9 mouse cellular contexts compared by ENCODE assay signal in the genomic region with DNA sequence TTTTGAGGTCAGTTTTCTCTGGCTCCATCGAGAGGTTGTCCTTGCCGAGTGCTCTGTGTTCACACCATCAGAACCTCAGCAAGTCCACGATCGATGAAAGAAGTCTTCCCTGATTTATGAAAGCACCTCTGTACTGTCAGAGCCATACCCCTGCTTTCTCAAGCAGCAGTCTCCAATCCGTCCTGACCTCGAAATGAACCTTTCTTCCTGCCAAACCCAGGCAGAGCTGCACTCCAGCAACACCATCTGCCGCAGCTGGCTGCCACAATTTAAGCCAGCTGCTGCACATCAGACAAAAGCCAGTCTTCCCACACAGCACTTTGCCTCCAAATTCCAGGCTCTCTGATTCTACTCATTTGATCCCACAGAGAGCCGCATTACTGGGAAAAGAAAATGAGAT. TPM values are rescaled to one million over a fixed set of nuclear protein-coding genes. Genes with fewer than 3 reads are reported as not detected.
A peak's percentile ranks its signal among the peaks of the same experiment; 100 is the strongest.
DNase-seq lines count a peak whose midpoint lies in the region; ATAC-seq and TF ChIP-seq lines count a peak whose summit lies in the region.
"Had no signal": no experiment of that assay in that cellular context is flagged by ENCODE, and none has a peak within 500 bp of the region (broad histone marks: within the 10 kb centered on the region; RNA-seq: fewer than 3 reads in every experiment).

No protein-coding gene starts in this region.

- H3K36me3 ChIP-seq in forebrain, embryonic 16.5 days (ENCODE audit: control insufficient read depth, insufficient read depth): no peaks in the 10 kb centered on the region
- no peaks in the 10 kb centered on the region for H3K36me3 ChIP-seq in hindbrain, embryonic 11.5 days (ENCODE audit: control insufficient read depth, insufficient read depth, low read length)
- no peaks in the 10 kb centered on the region for H3K36me3 ChIP-seq in stomach, postnatal 0 days (ENCODE audit: control insufficient read depth, insufficient read depth, low read length)

- peak; percentile 59 for ATAC-seq in forebrain, embryonic 16.5 days
- ATAC-seq in hindbrain, embryonic 11.5 days (ENCODE audit: low FRiP score): peak; percentile 53; the same call in 1 of the 2 replicates
- peak; percentile 71; the same call in 1 of the 2 replicates for ATAC-seq in stomach, postnatal 0 days (ENCODE audit: low FRiP score, low TSS enrichment)
- ATAC-seq in megakaryocyte-erythroid progenitor cell, adult 5-6 weeks (replicated peaks; ENCODE audit: low FRiP score, low TSS enrichment, poor library complexity, severe bottlenecking): no peak

- WGBS in forebrain, embryonic 16.5 days: 56% methylated on average over 8 of the region's 8 CpGs
- WGBS in hindbrain, embryonic 11.5 days: 44% methylated on average over 8 of the region's 8 CpGs
- WGBS in stomach, postnatal 0 days: 21% methylated on average over 8 of the region's 8 CpGs

- DNase-seq in urinary bladder, postnatal 14 days (ENCODE audit: low spot score): peak; percentile 62
- no peak for DNase-seq in urinary bladder, postnatal 10 days (ENCODE audit: low spot score)
- DNase-seq in hindbrain, embryonic 11.5 days (ENCODE audit: low spot score): peak; percentile 53
- DNase-seq in lung, postnatal 10 days: peak; percentile 67
- DNase-seq in stomach, postnatal 0 days (ENCODE audit: low spot score): peak; percentile 37
- DNase-seq in cerebellum, adult 18-20 months: no peak

- no peak overlapping the region for H3K4me2 ChIP-seq in forebrain, embryonic 16.5 days (ENCODE audit: low read length)
- H3K4me2 ChIP-seq in hindbrain, embryonic 11.5 days (replicated peaks; ENCODE audit: low read depth, low read length): no peak overlapping the region
- H3K4me2 ChIP-seq in stomach, postnatal 0 days (replicated peaks; ENCODE audit: low read depth): no peak overlapping the region

- no peaks in the 10 kb centered on the region for H3K27me3 ChIP-seq in forebrain, embryonic 16.5 days (replicated peaks; ENCODE audit: control insufficient read depth, insufficient read depth, low read length)
- H3K27me3 ChIP-seq in hindbrain, embryonic 11.5 days (ENCODE audit: control insufficient read depth, insufficient read depth, low read length): no peaks in the 10 kb centered on the region
- no peaks in the 10 kb centered on the region for H3K27me3 ChIP-seq in stomach, postnatal 0 days (ENCODE audit: control insufficient read depth, insufficient read depth, low read length)

- no peaks in the 10 kb centered on the region for H3K4me1 ChIP-seq in forebrain, embryonic 16.5 days (replicated peaks; ENCODE audit: control insufficient read depth, insufficient read depth, low read length)
- no peaks in the 10 kb centered on the region for H3K4me1 ChIP-seq in hindbrain, embryonic 11.5 days (replicated peaks; ENCODE audit: control insufficient read depth, insufficient read depth, low read length)
- H3K4me1 ChIP-seq in stomach, postnatal 0 days (replicated peaks; ENCODE audit: control insufficient read depth, insufficient read depth): no peaks in the 10 kb centered on the region

- H3K4me3 ChIP-seq in forebrain, embryonic 16.5 days (replicated peaks; ENCODE audit: low read length): no peak overlapping the region
- no peak overlapping the region for H3K4me3 ChIP-seq in hindbrain, embryonic 11.5 days (ENCODE audit: low read depth, low read length)
- H3K4me3 ChIP-seq in stomach, postnatal 0 days (ENCODE audit: low read depth, low read length): no peak overlapping the region

- H3K9ac ChIP-seq in forebrain, embryonic 16.5 days (replicated peaks; ENCODE audit: low read depth, low read length): no peak overlapping the region
- no peak overlapping the region for H3K9ac ChIP-seq in hindbrain, embryonic 11.5 days (ENCODE audit: low read depth, low read length)
- no peak overlapping the region for H3K9ac ChIP-seq in stomach, postnatal 0 days (ENCODE audit: low read length)

- H3K9me3 ChIP-seq in forebrain, embryonic 16.5 days (ENCODE audit: control insufficient read depth, low read length): no peaks in the 10 kb centered on the region
- no peaks in the 10 kb centered on the region for H3K9me3 ChIP-seq in hindbrain, embryonic 11.5 days (ENCODE audit: control insufficient read depth, low read length)
- no peaks in the 10 kb centered on the region for H3K9me3 ChIP-seq in stomach, postnatal 0 days (ENCODE audit: control insufficient read depth, low read length)

- H3K27ac ChIP-seq in forebrain, embryonic 16.5 days (ENCODE audit: low read length): no peak overlapping the region
- no peak overlapping the region for H3K27ac ChIP-seq in hindbrain, embryonic 11.5 days (ENCODE audit: low read depth, low read length)
- peak overlapping the region; percentile 46; the same call in 1 of the 2 replicates for H3K27ac ChIP-seq in stomach, postnatal 0 days (replicated peaks)
- H3K27ac ChIP-seq: macrophage had no signal

- no peak for TF ChIP-seq CTCF in stomach, postnatal 0 days (IDR thresholded peaks at IDR 0.05; ENCODE audit: low read depth)

- TF ChIP-seq EP300 in stomach, postnatal 0 days (optimal IDR thresholded peaks at IDR 0.05): no peak

RNA-seq across cellular contexts. Expression of gene Gm527, which starts 15.2 kb away (rescaled TPM):
- polyA plus RNA-seq in forebrain, embryonic 16.5 days (2015; fragmentation: Nextera tagmentation; extraction: Ambion mirVana): 2.5 and 3.0 TPM in 2 replicates
- 2.2 and 3.1 TPM in 2 replicates for polyA plus RNA-seq in hindbrain, embryonic 11.5 days (2014; fragmentation: Nextera tagmentation; extraction: Ambion mirVana)
- 2.0 and 2.1 TPM in 2 replicates for polyA plus RNA-seq in stomach, postnatal 0 days (2015; fragmentation: Nextera tagmentation; extraction: Ambion mirVana)
- 2.7 and 5.4 TPM in 2 replicates for total RNA-seq in megakaryocyte-erythroid progenitor cell, adult 5-6 weeks (2014; fragmentation: Nextera tagmentation)
- total RNA-seq in megakaryocyte-erythroid progenitor cell, adult 5-6 weeks (2017): 9.4 and 10.7 TPM in 2 replicates

Comparison
In these comparisons a context has a peak if more than half of its experiments do, and no peak if none do; other contexts are left out.
1. DNase-seq: peak in urinary bladder, postnatal 14 days (single experiment), hindbrain, embryonic 11.5 days (single experiment), lung, postnatal 10 days (single experiment) and stomach, postnatal 0 days (single experiment); none in urinary bladder, postnatal 10 days (single experiment) and cerebellum, adult 18-20 months (0 of 2).